In the genomic region with DNA sequence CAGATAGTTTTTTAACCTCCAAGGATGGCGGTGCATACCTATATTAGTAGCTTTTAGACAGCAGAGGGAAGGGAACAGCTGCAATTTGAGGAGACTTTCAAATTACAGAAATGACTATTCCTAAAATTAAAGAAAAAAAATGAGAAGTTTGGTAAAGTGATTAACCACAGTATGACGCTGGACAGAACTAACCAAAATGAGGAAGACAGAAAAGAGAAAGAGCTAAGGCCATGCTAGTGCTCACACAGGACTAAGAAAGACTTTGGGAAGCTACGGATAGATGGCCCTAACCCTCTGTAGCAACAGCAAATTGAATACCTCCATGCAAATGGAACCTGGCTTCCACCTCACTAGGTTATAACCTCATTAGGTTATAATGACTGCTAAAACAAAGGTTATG, we compare ENCODE assay signal across 23 mouse cellular contexts.
DNase-seq lines count a peak whose midpoint lies in the region; ATAC-seq and TF ChIP-seq lines count a peak whose summit lies in the region.
"Had no signal": no experiment of that assay in that cellular context is flagged by ENCODE, and none has a peak within 500 bp of the region (broad histone marks: within the 10 kb centered on the region; RNA-seq: fewer than 3 reads in every experiment).

No protein-coding gene starts in this region.

- H3K36me3 ChIP-seq in heart, embryonic 11.5 days (ENCODE audit: control insufficient read depth, insufficient read depth, low read length) = no peaks in the 10 kb centered on the region
- H3K36me3 ChIP-seq in heart, embryonic 12.5 days = peaks cover 8% of the 10 kb centered on the region; the same call in 1 of the 2 replicates
- no peaks in the 10 kb centered on the region for H3K36me3 ChIP-seq in liver, adult 2 months (ENCODE audit: control insufficient read depth, insufficient read depth, low read length)
- H3K36me3 ChIP-seq in liver, embryonic 12.5 days = peaks cover 11% of the 10 kb centered on the region

- TF ChIP-seq POLR2A in liver, adult 2 months (IDR thresholded peaks at IDR 0.05; ENCODE audit: extremely low read depth, insufficient read depth, low read length) = no peak

- H3K4me2 ChIP-seq in heart, embryonic 11.5 days = no peak overlapping the region
- H3K4me2 ChIP-seq in heart, embryonic 12.5 days = no peak overlapping the region
- H3K4me2 ChIP-seq in liver, embryonic 12.5 days = no peak overlapping the region
- H3K4me2 ChIP-seq: embryonic facial prominence, embryonic 15.5 days; limb, embryonic 12.5 days had no signal

- peak; percentile 40 for DNase-seq in liver, adult 2 months (ENCODE audit: extremely low read depth, low read depth, low spot score)
- DNase-seq in adipocyte (ENCODE audit: low spot score) = no peak
- DNase-seq in spleen, postnatal 14 days (ENCODE audit: low spot score in 2 of 2) = no peak
- DNase-seq: adrenal gland, postnatal 25 days; cerebellum, adult 9-11 months; embryo, embryonic 11 days; gastrocnemius, postnatal 14 days; lung, adult 18-20 months; lung, postnatal 36 days; midbrain, embryonic 14.5 days had no signal

- 88% methylated on average over 3 of the region's 3 CpGs for WGBS in heart, embryonic 11.5 days (ENCODE audit: insufficient replicate concordance)
- WGBS in heart, embryonic 12.5 days = 83% methylated on average over 3 of the region's 3 CpGs
- WGBS in liver, adult 2 months = 67% methylated on average over 3 of the region's 3 CpGs
- WGBS in liver, embryonic 12.5 days (ENCODE audit: insufficient replicate concordance) = 68% methylated on average over 3 of the region's 3 CpGs

- H3K9ac ChIP-seq in heart, embryonic 11.5 days (ENCODE audit: low read depth, low read length) = no peak overlapping the region
- H3K9ac ChIP-seq in heart, embryonic 12.5 days = no peak overlapping the region
- no peak overlapping the region for H3K9ac ChIP-seq in liver, adult 2 months (ENCODE audit: low read depth, low read length)
- no peak overlapping the region for H3K9ac ChIP-seq in liver, embryonic 12.5 days
- H3K9ac ChIP-seq: embryonic facial prominence, embryonic 15.5 days; limb, embryonic 12.5 days had no signal

- no peak for ATAC-seq in heart, embryonic 11.5 days (replicated peaks; ENCODE audit: insufficient number of reproducible peaks, low FRiP score, low TSS enrichment)
- no peak for ATAC-seq in heart, embryonic 12.5 days (ENCODE audit: insufficient number of reproducible peaks, low FRiP score)
- ATAC-seq in liver, embryonic 12.5 days = no peak
- peak; percentile 69 to 75 for ATAC-seq in hematopoietic stem cell, adult 5-6 weeks (replicated peaks in 1 of 2; ENCODE audit: insufficient read depth in 1 of 2, low FRiP score in 2 of 2, low TSS enrichment in 1 of 2, low read depth in 1 of 2, poor library complexity in 2 of 2, severe bottlenecking in 2 of 2)
- ATAC-seq: activated CD4-positive, CD25-positive, alpha-beta regulatory T cell, adult 4 months; hindbrain, embryonic 16.5 days; intestine, postnatal 0 days had no signal

- TF ChIP-seq CTCF in liver, adult 2 months (IDR thresholded peaks at IDR 0.05; ENCODE audit: low read depth, low read length) = no peak

- peaks cover 59% of the 10 kb centered on the region for H3K79me2 ChIP-seq in liver, adult 2 months (ENCODE audit: control insufficient read depth, insufficient read depth, low read length)

- no peak overlapping the region for H3K4me3 ChIP-seq in heart, embryonic 11.5 days (ENCODE audit: low read depth, low read length)
- no peak overlapping the region for H3K4me3 ChIP-seq in heart, embryonic 12.5 days
- no peak overlapping the region for H3K4me3 ChIP-seq in liver, adult 2 months (ENCODE audit: insufficient read depth, low read depth, low read length)
- H3K4me3 ChIP-seq in liver, embryonic 12.5 days = no peak overlapping the region
- H3K4me3 ChIP-seq: embryonic facial prominence, embryonic 15.5 days; forebrain, embryonic 10.5 days; limb, embryonic 12.5 days had no signal

- peaks cover 77% of the 10 kb centered on the region for H3K4me1 ChIP-seq in heart, embryonic 11.5 days (ENCODE audit: control insufficient read depth, insufficient read depth, low read length)
- peaks cover 90% of the 10 kb centered on the region for H3K4me1 ChIP-seq in heart, embryonic 12.5 days (replicated peaks)
- peaks cover 25% of the 10 kb centered on the region for H3K4me1 ChIP-seq in liver, adult 2 months (ENCODE audit: control insufficient read depth, insufficient read depth, low read length)
- peaks cover 90% of the 10 kb centered on the region for H3K4me1 ChIP-seq in liver, embryonic 12.5 days

- peak overlapping the region; percentile 68; the same call in 1 of the 2 replicates for H3K27ac ChIP-seq in heart, embryonic 11.5 days (ENCODE audit: low read depth, low read length)
- no peak overlapping the region for H3K27ac ChIP-seq in heart, embryonic 12.5 days (ENCODE audit: poor library complexity, severe bottlenecking)
- no peak overlapping the region for H3K27ac ChIP-seq in liver, adult 2 months (replicated peaks; ENCODE audit: insufficient read depth, low read depth, low read length)
- no peak overlapping the region for H3K27ac ChIP-seq in liver, embryonic 12.5 days
- H3K27ac ChIP-seq: embryonic facial prominence, embryonic 15.5 days; forebrain, embryonic 10.5 days; kidney, postnatal 0 days had no signal

- no peaks in the 10 kb centered on the region for H3K27me3 ChIP-seq in heart, embryonic 11.5 days (ENCODE audit: control insufficient read depth, insufficient read depth, low read length)
- H3K27me3 ChIP-seq in heart, embryonic 12.5 days (replicated peaks) = no peaks in the 10 kb centered on the region
- no peaks in the 10 kb centered on the region for H3K27me3 ChIP-seq in liver, adult 2 months (ENCODE audit: control insufficient read depth, insufficient read depth, low read length)
- H3K27me3 ChIP-seq in liver, embryonic 12.5 days (replicated peaks) = no peaks in the 10 kb centered on the region
- H3K27me3 ChIP-seq: embryonic facial prominence, embryonic 15.5 days; limb, embryonic 12.5 days; Patski had no signal

- H3K9me3 ChIP-seq in heart, embryonic 11.5 days (replicated peaks; ENCODE audit: control insufficient read depth, low read length) = no peaks in the 10 kb centered on the region
- H3K9me3 ChIP-seq in heart, embryonic 12.5 days (replicated peaks) = no peaks in the 10 kb centered on the region
- H3K9me3 ChIP-seq in liver, embryonic 12.5 days (replicated peaks) = no peaks in the 10 kb centered on the region
- H3K9me3 ChIP-seq: embryonic facial prominence, embryonic 15.5 days; forebrain, embryonic 10.5 days; heart, embryonic 10.5 days; limb, embryonic 12.5 days had no signal

Comparison
In these comparisons a context has a peak if more than half of its experiments do, and no peak if none do; other contexts are left out.
1. ATAC-seq: peak in hematopoietic stem cell, adult 5-6 weeks (2 of 2); none in heart, embryonic 11.5 days (single experiment), heart, embryonic 12.5 days (single experiment) and liver, embryonic 12.5 days (single experiment).